Mouse (Mus musculus): ENCODE data around the gene Muc3.
"Not testable (repeated sequence)": the region's sequence is repeated elsewhere in the genome, so short reads cannot be mapped to it uniquely, and the experiment has no call there.

Muc3 gene

GRCm38 (mm10) chr5:137149272-137149882 is at the start of gene Muc3:
Muc3 (minus strand) TSS chr5:137149322.
- not testable (repeated sequence) for DNase-seq

GRCm38 (mm10) chr5:137194488-137195120 is 45.5 kb upstream of the Muc3 start:
- no peak for DNase-seq

- DNase-seq = no peak
Observed at GRCm38 (mm10) chr5:137193279-137193952, 44.3 kb upstream of the Muc3 start.

GRCm38 (mm10) chr5:137189326-137189725 is 40.2 kb upstream of the Muc3 start:
- DNase-seq = peak; percentile 4

- DNase-seq = no peak
Observed at GRCm38 (mm10) chr5:137185362-137185761, 36.2 kb upstream of the Muc3 start.

GRCm38 (mm10) chr5:137179646-137180374 is 30.7 kb upstream of the Muc3 start:
- DNase-seq = peak; percentile 34

GRCm38 (mm10) chr5:137173967-137174366 is 24.8 kb upstream of the Muc3 start:
- no peak for DNase-seq

GRCm38 (mm10) chr5:137172591-137172990 is 23.5 kb upstream of the Muc3 start:
- DNase-seq = no peak

GRCm38 (mm10) chr5:137171478-137171877 is 22.4 kb upstream of the Muc3 start:
- DNase-seq = no peak

GRCm38 (mm10) chr5:137170836-137171380 is 21.8 kb upstream of the Muc3 start:
- no peak for DNase-seq

GRCm38 (mm10) chr5:137167539-137167938 is 18.4 kb upstream of the Muc3 start:
- no peak for DNase-seq

GRCm38 (mm10) chr5:137166012-137166411 is 16.9 kb upstream of the Muc3 start:
- DNase-seq = no peak

GRCm38 (mm10) chr5:137161853-137162252 is 12.7 kb upstream of the Muc3 start:
- no peak for DNase-seq

GRCm38 (mm10) chr5:137159461-137159860 is 10.3 kb upstream of the Muc3 start:
- peak; percentile 5 for DNase-seq

GRCm38 (mm10) chr5:137153289-137153688 is 4.2 kb upstream of the Muc3 start:
- no peak for DNase-seq

- DNase-seq = no peak
Observed at GRCm38 (mm10) chr5:137152623-137153022, 3.5 kb upstream of the Muc3 start.

GRCm38 (mm10) chr5:137140836-137141235 is 8.3 kb downstream of the Muc3 start:
- DNase-seq = no peak

GRCm38 (mm10) chr5:137138977-137139376 is 10.1 kb downstream of the Muc3 start:
- DNase-seq = no peak

GRCm38 (mm10) chr5:137134959-137135358 is 14.2 kb downstream of the Muc3 start:
- DNase-seq = no peak

GRCm38 (mm10) chr5:137131490-137131889 is 17.6 kb downstream of the Muc3 start:
- no peak for DNase-seq

GRCm38 (mm10) chr5:137129281-137129680 is 19.8 kb downstream of the Muc3 start:
- DNase-seq = no peak

- no peak for DNase-seq
Observed at GRCm38 (mm10) chr5:137123516-137123915, 25.6 kb downstream of the Muc3 start.

- DNase-seq = peak; percentile 48
Observed at GRCm38 (mm10) chr5:137122686-137123193, 26.4 kb downstream of the Muc3 start.
